In the genomic region with DNA sequence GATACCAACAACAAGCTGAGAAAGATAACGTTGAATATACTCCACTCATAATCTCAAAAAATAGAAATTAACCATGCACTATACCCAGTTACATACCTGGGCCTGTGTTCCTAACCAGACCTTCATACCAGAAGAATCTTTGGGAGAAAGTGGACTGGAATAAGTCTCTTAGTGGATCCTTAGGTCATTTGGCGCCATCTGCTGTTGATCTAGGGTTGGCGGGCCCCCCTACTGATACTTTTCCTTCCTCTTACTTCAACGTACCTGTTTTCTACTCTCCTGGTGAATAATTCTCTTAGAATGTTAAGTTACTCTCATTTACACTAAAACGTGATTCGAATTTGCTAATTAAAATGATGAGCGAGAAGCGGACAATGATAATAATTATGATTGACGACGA, we compare ENCODE assay signal across 9 mouse cellular contexts. TPM values are rescaled to one million over a fixed set of nuclear protein-coding genes. Genes with fewer than 3 reads are reported as not detected.
A peak's percentile ranks its signal among the peaks of the same experiment; 100 is the strongest.
DNase-seq lines count a peak whose midpoint lies in the region; ATAC-seq and TF ChIP-seq lines count a peak whose summit lies in the region.
"Had no signal": no experiment of that assay in that cellular context is flagged by ENCODE, and none has a peak within 500 bp of the region (broad histone marks: within the 10 kb centered on the region; RNA-seq: fewer than 3 reads in every experiment).

No protein-coding gene starts in this region.

- no peak for ATAC-seq in forebrain, embryonic 12.5 days (ENCODE audit: low FRiP score)
- ATAC-seq in megakaryocyte progenitor cell, adult 5-6 weeks (replicated peaks; ENCODE audit: poor library complexity): peak; percentile 35

- no peaks in the 10 kb centered on the region for H3K36me3 ChIP-seq in forebrain, embryonic 10.5 days (replicated peaks)
- H3K36me3 ChIP-seq in forebrain, embryonic 12.5 days (replicated peaks): no peaks in the 10 kb centered on the region
- H3K36me3 ChIP-seq: stomach, embryonic 15.5 days had no signal

- DNase-seq in forebrain, embryonic 10.5 days (ENCODE audit: extremely low spot score, low spot score): peak; percentile 26
- DNase-seq in A20 (ENCODE audit: low read depth, low spot score): peak; percentile 55
- peak; percentile 52 for DNase-seq in adrenal gland, postnatal 25 days
- DNase-seq in gastrocnemius, adult 2 months: peak; percentile 56
- peak; percentile 41 for DNase-seq in layer of hippocampus, adult 9-10 months (ENCODE audit: low spot score)
- peak; percentile 51 for DNase-seq in thymus, postnatal 0 days (ENCODE audit: low spot score)

- H3K4me1 ChIP-seq in forebrain, embryonic 10.5 days: no peaks in the 10 kb centered on the region
- H3K4me1 ChIP-seq in forebrain, embryonic 12.5 days: no peaks in the 10 kb centered on the region
- H3K4me1 ChIP-seq: stomach, embryonic 15.5 days had no signal

- 35% methylated on average over 10 of the region's 10 CpGs for WGBS in forebrain, embryonic 10.5 days
- 34% methylated on average over 10 of the region's 10 CpGs for WGBS in forebrain, embryonic 12.5 days

- no peaks in the 10 kb centered on the region for H3K27me3 ChIP-seq in forebrain, embryonic 10.5 days (ENCODE audit: poor library complexity, severe bottlenecking)
- H3K27me3 ChIP-seq in forebrain, embryonic 12.5 days: no peaks in the 10 kb centered on the region
- H3K27me3 ChIP-seq: stomach, embryonic 15.5 days had no signal

- TF ChIP-seq CTCF in gastrocnemius, adult 2 months (IDR thresholded peaks at IDR 0.05): peak; percentile 79

- H3K4me3 ChIP-seq in forebrain, embryonic 10.5 days: no peak overlapping the region
- H3K4me3 ChIP-seq in forebrain, embryonic 12.5 days (replicated peaks): no peak overlapping the region
- H3K4me3 ChIP-seq in gastrocnemius, adult 2 months: no peak overlapping the region
- H3K4me3 ChIP-seq: stomach, embryonic 15.5 days had no signal

- H3K4me2 ChIP-seq in forebrain, embryonic 12.5 days: no peak overlapping the region
- H3K4me2 ChIP-seq: stomach, embryonic 15.5 days had no signal

- H3K27ac ChIP-seq in forebrain, embryonic 10.5 days: no peak overlapping the region
- no peak overlapping the region for H3K27ac ChIP-seq in forebrain, embryonic 12.5 days
- no peak overlapping the region for H3K27ac ChIP-seq in gastrocnemius, adult 2 months
- H3K27ac ChIP-seq: stomach, embryonic 15.5 days had no signal

- intact Hi-C loops in gastrocnemius, adult 2 months (cut with DNase I): loop anchor here (1.0 kb wide), 1 partner anchor 117 kb away; no protein-coding TSS in a partner anchor

- H3K9me3 ChIP-seq in forebrain, embryonic 10.5 days: no peaks in the 10 kb centered on the region
- H3K9me3 ChIP-seq in forebrain, embryonic 12.5 days: no peaks in the 10 kb centered on the region
- H3K9me3 ChIP-seq: stomach, embryonic 15.5 days had no signal

- no peak overlapping the region for H3K9ac ChIP-seq in forebrain, embryonic 12.5 days
- H3K9ac ChIP-seq: stomach, embryonic 15.5 days had no signal

RNA-seq across cellular contexts. Expression of gene Pex5, which starts 35.5 kb away (rescaled TPM):
- polyA plus RNA-seq in forebrain, embryonic 10.5 days (2016; fragmentation: Nextera tagmentation; extraction: Ambion mirVana): 40.3 and 43.1 TPM in 2 replicates
- 65.9 and 66.0 TPM in 2 replicates for polyA plus RNA-seq in forebrain, embryonic 12.5 days (2016; fragmentation: Nextera tagmentation; extraction: Ambion mirVana)
- 95.7 and 96.2 TPM in 2 replicates for total RNA-seq in adrenal gland, postnatal 25 days (2021)
- 10 to 100 TPM; 19.8 to 25.2 TPM for total RNA-seq in gastrocnemius, adult 2 months (2021)
- 15.5 and 20.7 TPM in 2 replicates for total RNA-seq in megakaryocyte progenitor cell, adult 5-6 weeks (2015)
- total RNA-seq in megakaryocyte progenitor cell, adult 5-6 weeks (2017): 18.9 and 20.6 TPM in 2 replicates
- polyA plus RNA-seq in thymus, postnatal 0 days (2015; fragmentation: Nextera tagmentation; extraction: Ambion mirVana): 26.4 and 29.9 TPM in 2 replicates
